Mouse (Mus musculus): Measurements from ENCODE around the gene Gipc2. TPM values are rescaled to one million over a fixed set of nuclear protein-coding genes. Genes with fewer than 3 reads are reported as not detected.
"Not testable (repeated sequence)": the region's sequence is repeated elsewhere in the genome, so short reads cannot be mapped to it uniquely, and the experiment has no call there.

Gipc2 gene
- polyA plus RNA-seq, 1 experiment from 2014 or later, result 8.6 TPM

- peaks cover 5% of the 10 kb centered on the region; the same call in 1 of the 2 replicates for H3K36me3 ChIP-seq
- no peak for ATAC-seq (ENCODE audit: insufficient number of reproducible peaks, low FRiP score, low TSS enrichment, low read depth)
- H3K9me3 ChIP-seq (replicated peaks), result no peaks in the 10 kb centered on the region
- peaks cover under 1% of the 10 kb centered on the region for H3K4me1 ChIP-seq
- H3K4me3 ChIP-seq (replicated peaks), result no peak overlapping the region
- WGBS, result 88% methylated on average over 6 of the region's 6 CpGs
- no peak overlapping the region for H3K4me2 ChIP-seq (replicated peaks)
- H3K27me3 ChIP-seq, result no peaks in the 10 kb centered on the region
- H3K9ac ChIP-seq, result no peak overlapping the region
- no peak overlapping the region for H3K27ac ChIP-seq (replicated peaks)
Observed at GRCm38 (mm10) chr3:152203411-152203810, 37.4 kb upstream of the Gipc2 start.

- Histone ChIP-seq H3K9ac (no peak overlapping the region), H3K4me2 (replicated peaks) (no peak overlapping the region), H3K4me3 (replicated peaks) (no peak overlapping the region), H3K36me3 (peaks cover 5% of the 10 kb centered on the region; the same call in 1 of the 2 replicates), H3K9me3 (replicated peaks) (no peaks in the 10 kb centered on the region), H3K27me3 (no peaks in the 10 kb centered on the region), H3K27ac (replicated peaks) (no peak overlapping the region), H3K4me1 (no peaks in the 10 kb centered on the region)
- ATAC-seq (ENCODE audit: insufficient number of reproducible peaks, low FRiP score, low TSS enrichment, low read depth), result no peak
Observed at GRCm38 (mm10) chr3:152202942-152203341, 36.9 kb upstream of the Gipc2 start.

GRCm38 (mm10) chr3:152201651-152202050 lies 35.6 kb upstream of the Gipc2 start:
- 77% methylated on average over 2 of the region's 2 CpGs for WGBS
- Histone ChIP-seq H3K4me3 (replicated peaks) (no peak overlapping the region), H3K4me2 (replicated peaks) (no peak overlapping the region), H3K27ac (replicated peaks) (no peak overlapping the region), H3K9ac (no peak overlapping the region), H3K9me3 (replicated peaks) (no peaks in the 10 kb centered on the region), H3K4me1 (no peaks in the 10 kb centered on the region), H3K27me3 (no peaks in the 10 kb centered on the region), H3K36me3 (no peaks in the 10 kb centered on the region)
- no peak for ATAC-seq (ENCODE audit: insufficient number of reproducible peaks, low FRiP score, low TSS enrichment, low read depth)

- no peak for ATAC-seq (ENCODE audit: insufficient number of reproducible peaks, low FRiP score, low TSS enrichment, low read depth)
- no peaks in the 10 kb centered on the region for H3K4me1 ChIP-seq
- H3K9ac ChIP-seq, result no peak overlapping the region
- no peaks in the 10 kb centered on the region for H3K36me3 ChIP-seq
- H3K27me3 ChIP-seq, result no peaks in the 10 kb centered on the region
- no peak overlapping the region for H3K4me2 ChIP-seq (replicated peaks)
- WGBS, result 86% methylated on average over 3 of the region's 3 CpGs
- H3K9me3 ChIP-seq (replicated peaks), result no peaks in the 10 kb centered on the region
- no peak overlapping the region for H3K4me3 ChIP-seq (replicated peaks)
- H3K27ac ChIP-seq (replicated peaks), result no peak overlapping the region
Observed at GRCm38 (mm10) chr3:152201181-152201580, 35.2 kb upstream of the Gipc2 start.

GRCm38 (mm10) chr3:152199125-152199524 lies 33.1 kb upstream of the Gipc2 start:
- Histone ChIP-seq H3K4me2 (replicated peaks) (no peak overlapping the region), H3K36me3 (no peaks in the 10 kb centered on the region), H3K9ac (no peak overlapping the region), H3K9me3 (replicated peaks) (no peaks in the 10 kb centered on the region), H3K27me3 (no peaks in the 10 kb centered on the region), H3K27ac (replicated peaks) (no peak overlapping the region), H3K4me1 (no peaks in the 10 kb centered on the region), H3K4me3 (replicated peaks) (no peak overlapping the region)
- WGBS, result 55% methylated on average over 3 of the region's 3 CpGs
- no peak for ATAC-seq (ENCODE audit: insufficient number of reproducible peaks, low FRiP score, low TSS enrichment, low read depth)

- not testable (repeated sequence) for ATAC-seq (ENCODE audit: insufficient number of reproducible peaks, low FRiP score, low TSS enrichment, low read depth); H3K4me2 ChIP-seq (replicated peaks); H3K9ac ChIP-seq; H3K27me3 ChIP-seq; H3K36me3 ChIP-seq; H3K27ac ChIP-seq (replicated peaks); H3K9me3 ChIP-seq (replicated peaks); H3K4me3 ChIP-seq (replicated peaks); H3K4me1 ChIP-seq
- 45% methylated on average over 2 of the region's 2 CpGs for WGBS
Observed at GRCm38 (mm10) chr3:152197246-152197645, 31.2 kb upstream of the Gipc2 start.

GRCm38 (mm10) chr3:152193635-152194097 lies 27.6 kb upstream of the Gipc2 start:
- peak overlapping the region; percentile 92 for H3K27ac ChIP-seq (replicated peaks)
- H3K4me2 ChIP-seq (replicated peaks), result peak overlapping the region; percentile 56
- H3K4me3 ChIP-seq (replicated peaks), result peak overlapping the region; percentile 54
- peak; percentile 97 for ATAC-seq (ENCODE audit: insufficient number of reproducible peaks, low FRiP score, low TSS enrichment, low read depth)
- H3K9me3 ChIP-seq (replicated peaks), result no peaks in the 10 kb centered on the region
- peaks cover 9% of the 10 kb centered on the region for H3K4me1 ChIP-seq
- H3K9ac ChIP-seq, result peak overlapping the region; percentile 39
- no peaks in the 10 kb centered on the region for H3K36me3 ChIP-seq
- H3K27me3 ChIP-seq, result no peaks in the 10 kb centered on the region
- under 1% methylated on average over 17 of the region's 17 CpGs for WGBS

- H3K27ac ChIP-seq (replicated peaks), result peak overlapping the region; percentile 92
- peaks cover 9% of the 10 kb centered on the region for H3K4me1 ChIP-seq
- H3K4me2 ChIP-seq (replicated peaks), result peak overlapping the region; percentile 56
- under 1% methylated on average over 7 of the region's 7 CpGs for WGBS
- ATAC-seq (ENCODE audit: insufficient number of reproducible peaks, low FRiP score, low TSS enrichment, low read depth), result no peak
- no peaks in the 10 kb centered on the region for H3K36me3 ChIP-seq
- H3K27me3 ChIP-seq, result no peaks in the 10 kb centered on the region
- H3K9me3 ChIP-seq (replicated peaks), result no peaks in the 10 kb centered on the region
- peak overlapping the region; percentile 39 for H3K9ac ChIP-seq
- peak overlapping the region; percentile 54 for H3K4me3 ChIP-seq (replicated peaks)
Observed at GRCm38 (mm10) chr3:152193177-152193576, 27.1 kb upstream of the Gipc2 start.

- H3K9ac ChIP-seq, result peak overlapping the region; percentile 44
- no peaks in the 10 kb centered on the region for H3K36me3 ChIP-seq
- H3K4me1 ChIP-seq, result peaks cover 9% of the 10 kb centered on the region
- no peak for ATAC-seq (ENCODE audit: insufficient number of reproducible peaks, low FRiP score, low TSS enrichment, low read depth)
- no peaks in the 10 kb centered on the region for H3K9me3 ChIP-seq (replicated peaks)
- H3K27me3 ChIP-seq, result no peaks in the 10 kb centered on the region
- H3K4me3 ChIP-seq (replicated peaks), result peak overlapping the region; percentile 50
- 11% methylated on average over 9 of the region's 11 CpGs for WGBS
- H3K4me2 ChIP-seq (replicated peaks), result peak overlapping the region; percentile 56
- peak overlapping the region; percentile 88 for H3K27ac ChIP-seq (replicated peaks)
Observed at GRCm38 (mm10) chr3:152192238-152192931, 26.4 kb upstream of the Gipc2 start.

GRCm38 (mm10) chr3:152191791-152192237 lies 25.8 kb upstream of the Gipc2 start:
- H3K36me3 ChIP-seq, result no peaks in the 10 kb centered on the region
- H3K4me3 ChIP-seq (replicated peaks), result peak overlapping the region; percentile 50
- peak overlapping the region; percentile 31 for H3K9ac ChIP-seq
- H3K27me3 ChIP-seq, result no peaks in the 10 kb centered on the region
- H3K9me3 ChIP-seq (replicated peaks), result no peaks in the 10 kb centered on the region
- H3K27ac ChIP-seq (replicated peaks), result peak overlapping the region; percentile 88
- ATAC-seq (ENCODE audit: insufficient number of reproducible peaks, low FRiP score, low TSS enrichment, low read depth), result peak; percentile 61; the same call in 1 of the 2 replicates
- WGBS, result 8% methylated on average over 6 of the region's 6 CpGs
- peak overlapping the region; percentile 56 for H3K4me2 ChIP-seq (replicated peaks)
- peaks cover 9% of the 10 kb centered on the region for H3K4me1 ChIP-seq

GRCm38 (mm10) chr3:152190679-152191477 lies 24.8 kb upstream of the Gipc2 start:
- H3K27me3 ChIP-seq, result no peaks in the 10 kb centered on the region
- H3K36me3 ChIP-seq, result peaks cover 4% of the 10 kb centered on the region; the same call in 1 of the 2 replicates
- peak overlapping the region; percentile 26 for H3K4me3 ChIP-seq (replicated peaks)
- H3K27ac ChIP-seq (replicated peaks), result no peak overlapping the region
- H3K4me2 ChIP-seq (replicated peaks), result peak overlapping the region; percentile 56
- no peak for ATAC-seq (ENCODE audit: insufficient number of reproducible peaks, low FRiP score, low TSS enrichment, low read depth)
- H3K4me1 ChIP-seq, result peaks cover 9% of the 10 kb centered on the region
- H3K9me3 ChIP-seq (replicated peaks), result no peaks in the 10 kb centered on the region
- no peak overlapping the region for H3K9ac ChIP-seq
- 62% methylated on average over 9 of the region's 9 CpGs for WGBS
